Mouse (Mus musculus) megakaryocyte, embryonic 14.5 days (primary cell): ENCODE data around the gene Adam19.

Source experiments
- FLI1 ChIP-seq: IDR thresholded peaks from 2 replicates; pipeline ENCODE4 v1.6.1; 2012; ENCODE audit warnings: low read length, inconsistent platforms, mixed read lengths
- GATA1 ChIP-seq: IDR thresholded peaks from 3 replicates; pipeline ENCODE4 v1.6.1; 2012; ENCODE audit warnings: mixed read lengths, low read length, inconsistent platforms, borderline replicate concordance

- no peak for TF ChIP-seq GATA1
- TF ChIP-seq FLI1: no peak
Observed at GRCm38 (mm10) chr11:46039335-46039734, 16.5 kb upstream of the Adam19 start.
